Mouse (Mus musculus) liver, adult 2 months (tissue): ENCODE data around the gene Tab1. TPM values are rescaled to one million over a fixed set of nuclear protein-coding genes. Genes with fewer than 3 reads are reported as not detected.

Source experiments
- DNase-seq: peaks from one replicate; pipeline ENCODE4 v3.0.0-alpha.2; 2011; ENCODE audit warnings: low read depth, low spot score; ENCODE audit errors: extremely low read depth
- H3K27ac ChIP-seq: fragments of 200-500 bp; replicated peaks from 2 replicates; pipeline ENCODE4 v1.5.1; 2012; ENCODE audit warnings: low read depth, mild to moderate bottlenecking, control low read depth, inconsistent platforms, low read length; ENCODE audit not compliant: insufficient read depth
- H3K27me3 ChIP-seq: fragments of 200-500 bp; 2 replicates; pipeline ENCODE4 v1.6.1; 2012; ENCODE audit warnings: mild to moderate bottlenecking, moderate library complexity, low read length, inconsistent platforms; ENCODE audit not compliant: control insufficient read depth, insufficient read depth
- H3K36me3 ChIP-seq: fragments of 200-500 bp; 2 replicates; pipeline ENCODE4 v1.6.1; 2012; ENCODE audit warnings: low read length, inconsistent platforms; ENCODE audit not compliant: control insufficient read depth, insufficient read depth
- H3K4me1 ChIP-seq: fragments of 200-500 bp; 2 replicates; pipeline ENCODE4 v1.6.1; 2011; ENCODE audit warnings: low read length; ENCODE audit not compliant: control insufficient read depth, insufficient read depth
- H3K4me3 ChIP-seq: fragments of 200-500 bp; 2 replicates; pipeline ENCODE4 v1.5.1; 2011; ENCODE audit warnings: low read depth, mild to moderate bottlenecking, control low read depth, low read length, moderate library complexity; ENCODE audit not compliant: insufficient read depth
- H3K79me2 ChIP-seq: fragments of 200-500 bp; 2 replicates; pipeline ENCODE4 v1.6.1; 2012; ENCODE audit warnings: inconsistent platforms, mild to moderate bottlenecking, low read length, moderate library complexity; ENCODE audit not compliant: control insufficient read depth, insufficient read depth
- H3K9ac ChIP-seq: fragments of 200-500 bp; 2 replicates; pipeline ENCODE4 v1.6.1; 2012; ENCODE audit warnings: low read depth, mild to moderate bottlenecking, control low read depth, inconsistent platforms, low read length
- CTCF ChIP-seq: fragments of 200-500 bp; IDR thresholded peaks from 2 replicates; pipeline ENCODE4 v1.5.1; 2011; ENCODE audit warnings: low read depth, low read length, control low read depth
- POLR2A ChIP-seq: fragments of 200-500 bp; IDR thresholded peaks from 2 replicates; pipeline ENCODE4 v1.6.1; 2011; ENCODE audit warnings: low read length, control low read depth; ENCODE audit not compliant: insufficient read depth; ENCODE audit errors: extremely low read depth
- WGBS: fragments of 180-500 bp; shearing (Covaris S2); methylation state at CpG from one replicate; pipeline ENCODE4 v1.1.7; 2018; 5-methylcytosine and 5-hydroxymethylcytosine counted together
- polyA plus RNA-seq: library from polyadenylated mRNA; depleted of rRNA; stranded (reverse); fragments of >200 nt; gene quantifications from 2 replicates; pipeline ENCODE4 v1.2.3, GENCODE M21; 2012; rRNA removed
- total RNA-seq: library from RNA; depleted of rRNA; stranded (reverse); fragments of >200 nt; gene quantifications from 2 replicates; pipeline ENCODE4 v1.2.3, GENCODE M21; 2014; rRNA removed

Tab1 gene
- total and polyA plus RNA-seq, 2 experiments: 4.1 to 5.0 TPM

- DNase-seq: no peak
- TF ChIP-seq CTCF: no peak
- no peak for TF ChIP-seq POLR2A
- whole genome bisulfite sequencing: 23% methylated on average over 4 of the region's 4 CpGs
- H3K27ac ChIP-seq: no peak overlapping the region
- no peaks in the 10 kb centered on the region for H3K27me3 ChIP-seq
- H3K4me1 ChIP-seq: no peaks in the 10 kb centered on the region
- H3K4me3 ChIP-seq: no peak overlapping the region
- no peaks in the 10 kb centered on the region for H3K36me3 ChIP-seq
- H3K9ac ChIP-seq: no peak overlapping the region
- H3K79me2 ChIP-seq: no peaks in the 10 kb centered on the region
Observed at GRCm38 (mm10) chr15:80208446-80208845, 75.5 kb downstream of the Tab1 start.

Other genes with a start within 250 kb of the Tab1 start
- 2.6 and 3.6 TPM in 2 replicates for gene Apobec3, start 241.5 kb upstream of the Tab1 start, total RNA-seq
- gene Apobec3, start 241.5 kb upstream of the Tab1 start, polyA plus RNA-seq: 1.5 and 2.4 TPM in 2 replicates
- 4.0 and 4.4 TPM in 2 replicates for gene Cbx7, start 162.0 kb upstream of the Tab1 start, total RNA-seq
- 7.5 and 10.1 TPM in 2 replicates for gene Cbx7, start 162.0 kb upstream of the Tab1 start, polyA plus RNA-seq
- gene Pdgfb, start 118.2 kb upstream of the Tab1 start, total RNA-seq: 0.65 and 1.6 TPM in 2 replicates
- gene Pdgfb, start 118.2 kb upstream of the Tab1 start, polyA plus RNA-seq: 1.0 and 1.2 TPM in 2 replicates
- gene Syngr1, start 41.8 kb upstream of the Tab1 start, total RNA-seq: 0.28 and 0.47 TPM in 2 replicates
- 1.2 and 1.6 TPM in 2 replicates for gene Syngr1, start 41.8 kb upstream of the Tab1 start, polyA plus RNA-seq
- 399 and 467 TPM in 2 replicates for gene Rpl3, start 41.3 kb upstream of the Tab1 start, total RNA-seq
- gene Rpl3, start 41.3 kb upstream of the Tab1 start, polyA plus RNA-seq: 304 and 375 TPM in 2 replicates
- gene Mgat3, start 40.6 kb downstream of the Tab1 start, total RNA-seq: 0.09 and 0.13 TPM in 2 replicates
- gene Mgat3, start 40.6 kb downstream of the Tab1 start, polyA plus RNA-seq: 0.14 and 0.16 TPM in 2 replicates
- 13.4 and 16.0 TPM in 2 replicates for gene Mief1, start 100.9 kb downstream of the Tab1 start, total RNA-seq
- 12.8 and 17.1 TPM in 2 replicates for gene Mief1, start 100.9 kb downstream of the Tab1 start, polyA plus RNA-seq
- gene AC140267.1, start 102.7 kb downstream of the Tab1 start, total RNA-seq: not detected in 2 replicates
- not detected in 2 replicates for gene AC140267.1, start 102.7 kb downstream of the Tab1 start, polyA plus RNA-seq
- 50.0 and 55.1 TPM in 2 replicates for gene Atf4, start 122.1 kb downstream of the Tab1 start, total RNA-seq
- 88.8 and 130 TPM in 2 replicates for gene Atf4, start 122.1 kb downstream of the Tab1 start, polyA plus RNA-seq
- gene Rps19bp1, start 131.2 kb downstream of the Tab1 start, total RNA-seq: 8.3 and 12.3 TPM in 2 replicates
- 17.0 and 19.1 TPM in 2 replicates for gene Rps19bp1, start 131.2 kb downstream of the Tab1 start, polyA plus RNA-seq
- gene Cacna1i, start 154.1 kb downstream of the Tab1 start, total RNA-seq: under 0.01 and 0.13 TPM in 2 replicates
- gene Cacna1i, start 154.1 kb downstream of the Tab1 start, polyA plus RNA-seq: 0.02 and 0.09 TPM in 2 replicates